Mouse (Mus musculus) intestine, postnatal 0 days (tissue): ENCODE results near the gene St3gal6. TPM values are rescaled to one million over a fixed set of nuclear protein-coding genes. Genes with fewer than 3 reads are reported as not detected.
A peak's percentile ranks its signal among the peaks of the same experiment; 100 is the strongest.

Experiments used
- ATAC-seq: fragments of 200-750 bp; cut with Nextera tagmentation; 2 replicates; pipeline ENCODE4 v1.8.0; 2017; ENCODE audit warnings: mild to moderate bottlenecking, moderate TSS enrichment, moderate library complexity
- H3K27ac ChIP-seq: fragments of 300-500 bp; sonication (generic); 2 replicates; pipeline ENCODE4 v1.5.1; 2014; ENCODE audit warnings: mild to moderate bottlenecking, low read depth, low read length, moderate library complexity
- H3K27me3 ChIP-seq: fragments of 300-500 bp; sonication (generic); replicated peaks from 2 replicates; pipeline ENCODE4 v1.6.1; 2014; ENCODE audit warnings: low read length, mixed read lengths; ENCODE audit not compliant: control insufficient read depth, insufficient read depth
- H3K36me3 ChIP-seq: fragments of 300-500 bp; sonication (generic); 2 replicates; pipeline ENCODE4 v1.6.1; 2014; ENCODE audit warnings: mild to moderate bottlenecking, moderate library complexity; ENCODE audit not compliant: control insufficient read depth, insufficient read depth
- H3K4me1 ChIP-seq: fragments of 300-500 bp; sonication (generic); replicated peaks from 2 replicates; pipeline ENCODE4 v1.6.1; 2014; ENCODE audit warnings: antibody characterized with exemption, low read length, mixed read lengths; ENCODE audit not compliant: control insufficient read depth, insufficient read depth
- H3K4me2 ChIP-seq: fragments of 300-500 bp; sonication (generic); replicated peaks from 2 replicates; pipeline ENCODE4 v1.6.1; 2014; ENCODE audit warnings: low read depth, mild to moderate bottlenecking, moderate library complexity
- H3K4me3 ChIP-seq: fragments of 300-500 bp; sonication (generic); 2 replicates; pipeline ENCODE4 v1.5.1; 2014; ENCODE audit warnings: low read depth, low read length
- H3K9ac ChIP-seq: fragments of 300-500 bp; sonication (generic); 2 replicates; pipeline ENCODE4 v1.6.1; 2014; ENCODE audit warnings: mild to moderate bottlenecking, low read depth, low read length
- H3K9me3 ChIP-seq: fragments of 300-500 bp; sonication (generic); 2 replicates; pipeline ENCODE4 v1.6.1; 2016; ENCODE audit warnings: mixed run types; ENCODE audit not compliant: control insufficient read depth
- CTCF ChIP-seq: sonication (generic); IDR thresholded peaks from 2 replicates; pipeline ENCODE4 v1.5.1; 2016; ENCODE audit warnings: low read depth, mild to moderate bottlenecking, control low read depth, antibody characterized with exemption, moderate library complexity
- WGBS: fragments of 180-500 bp; shearing (Covaris S2); extraction: QIAGEN DNeasy Blood & Tissue Kit; methylation state at CpG from one replicate; pipeline ENCODE4 v1.1.7; 2014; 5-methylcytosine and 5-hydroxymethylcytosine counted together
- polyA plus RNA-seq: library from polyadenylated mRNA; unstranded; fragments of >200 nt; fragmentation: Nextera tagmentation; extraction: Ambion mirVana; gene quantifications from 2 replicates; pipeline ENCODE4 v1.2.1, GENCODE M21; 2015

St3gal6 gene
- polyA plus RNA-seq, 1 experiment from 2014 or later: 32.5 TPM

- 23% methylated on average over 1 of the region's 1 CpGs for WGBS
- Histone ChIP-seq H3K27ac (no peak overlapping the region), H3K36me3 (no peaks in the 10 kb centered on the region), H3K4me2 (no peak overlapping the region), H3K9ac (no peak overlapping the region), H3K9me3 (no peaks in the 10 kb centered on the region), H3K27me3 (no peaks in the 10 kb centered on the region), H3K4me3 (no peak overlapping the region), H3K4me1 (no peaks in the 10 kb centered on the region)
- peak; percentile 25; the same call in 1 of the 2 replicates for ATAC-seq
- TF ChIP-seq CTCF: no peak
Measured at GRCm38 (mm10) chr16:58546128-58546527, 22.1 kb upstream of the St3gal6 start.

- Histone ChIP-seq H3K9ac (no peak overlapping the region), H3K4me2 (no peak overlapping the region), H3K4me3 (no peak overlapping the region), H3K36me3 (no peaks in the 10 kb centered on the region), H3K27me3 (no peaks in the 10 kb centered on the region), H3K27ac (no peak overlapping the region), H3K4me1 (peaks cover 3% of the 10 kb centered on the region; the same call in 1 of the 2 replicates), H3K9me3 (no peaks in the 10 kb centered on the region)
- ATAC-seq: peak; percentile 13; the same call in 1 of the 2 replicates
- 80% methylated on average over 1 of the region's 1 CpGs for WGBS
- no peak for TF ChIP-seq CTCF
Measured at GRCm38 (mm10) chr16:58539490-58539889, 15.4 kb upstream of the St3gal6 start.

GRCm38 (mm10) chr16:58539011-58539410 lies 15.0 kb upstream of the St3gal6 start:
- 36% methylated on average over 2 of the region's 2 CpGs for WGBS

GRCm38 (mm10) chr16:58536076-58536475 lies 12.0 kb upstream of the St3gal6 start:
- WGBS: 72% methylated on average over 2 of the region's 2 CpGs

More at GRCm38 (mm10) chr16:58539011-58539410, 15.0 kb upstream of the St3gal6 start:
- no peak overlapping the region for H3K9ac ChIP-seq
- H3K4me3 ChIP-seq: no peak overlapping the region
- H3K27me3 ChIP-seq: no peaks in the 10 kb centered on the region
- H3K4me1 ChIP-seq: peaks cover 3% of the 10 kb centered on the region; the same call in 1 of the 2 replicates
- H3K27ac ChIP-seq: no peak overlapping the region
- H3K36me3 ChIP-seq: no peaks in the 10 kb centered on the region
- no peak for TF ChIP-seq CTCF
- H3K9me3 ChIP-seq: no peaks in the 10 kb centered on the region
- H3K4me2 ChIP-seq: no peak overlapping the region
- peak; percentile 74 for ATAC-seq

GRCm38 (mm10) chr16:58535236-58535635 lies 11.2 kb upstream of the St3gal6 start:
- Histone ChIP-seq H3K27me3 (no peaks in the 10 kb centered on the region), H3K36me3 (no peaks in the 10 kb centered on the region), H3K27ac (no peak overlapping the region), H3K9ac (no peak overlapping the region), H3K4me1 (peaks cover 9% of the 10 kb centered on the region; the same call in 1 of the 2 replicates), H3K9me3 (no peaks in the 10 kb centered on the region), H3K4me3 (no peak overlapping the region), H3K4me2 (no peak overlapping the region)
- WGBS: 71% methylated on average over 5 of the region's 5 CpGs
- no peak for TF ChIP-seq CTCF
- no peak for ATAC-seq

More at GRCm38 (mm10) chr16:58536076-58536475, 12.0 kb upstream of the St3gal6 start:
- peaks cover 9% of the 10 kb centered on the region; the same call in 1 of the 2 replicates for H3K4me1 ChIP-seq
- H3K9me3 ChIP-seq: no peaks in the 10 kb centered on the region
- no peaks in the 10 kb centered on the region for H3K27me3 ChIP-seq
- H3K4me2 ChIP-seq: no peak overlapping the region
- H3K36me3 ChIP-seq: no peaks in the 10 kb centered on the region
- no peak overlapping the region for H3K27ac ChIP-seq
- ATAC-seq: no peak
- no peak overlapping the region for H3K9ac ChIP-seq
- TF ChIP-seq CTCF: no peak
- H3K4me3 ChIP-seq: no peak overlapping the region

- H3K36me3 ChIP-seq: no peaks in the 10 kb centered on the region
- H3K9me3 ChIP-seq: no peaks in the 10 kb centered on the region
- ATAC-seq: no peak
- no peaks in the 10 kb centered on the region for H3K27me3 ChIP-seq
- H3K9ac ChIP-seq: no peak overlapping the region
- TF ChIP-seq CTCF: no peak
- H3K4me1 ChIP-seq: peaks cover 9% of the 10 kb centered on the region; the same call in 1 of the 2 replicates
- no peak overlapping the region for H3K4me3 ChIP-seq
- WGBS: 87% methylated on average over 7 of the region's 7 CpGs
- H3K27ac ChIP-seq: no peak overlapping the region
- no peak overlapping the region for H3K4me2 ChIP-seq
Measured at GRCm38 (mm10) chr16:58534245-58535142, 10.5 kb upstream of the St3gal6 start.
